Mouse (Mus musculus): ENCODE data around the gene Prok2. TPM values are rescaled to one million over a fixed set of nuclear protein-coding genes. Genes with fewer than 3 reads are reported as not detected.

Gene Prok2
- polyA plus RNA-seq, 1 experiment from 2014 or later: not detected

- Histone ChIP-seq H3K27ac (replicated peaks) (peak within 1 kb of the TSS; percentile 79), H3K27me3 (peaks cover 27% of the 10 kb centered on the region), H3K4me1 (peaks cover 58% of the 10 kb centered on the region), H3K4me3 (peak within 1 kb of the TSS; percentile 79), H3K36me3 (no peaks in the 10 kb centered on the region), H3K4me2 (replicated peaks) (peak within 1 kb of the TSS; percentile 91), H3K9ac (replicated peaks) (peak within 1 kb of the TSS; percentile 82), H3K9me3 (no peaks in the 10 kb centered on the region)
- peak; percentile 78 for ATAC-seq (ENCODE audit: low FRiP score, low read depth)
- WGBS: under 1% methylated on average over 67 of the region's 75 CpGs
Observed at GRCm38 (mm10) chr6:99666318-99667171, 59.6 kb downstream of the Prok2 start, which contains the start of the genes Eif4e3 and Gm20696. TSS of gene Eif4e3 (minus strand) at chr6:99666771. TSS of gene Gm20696 (minus strand) at chr6:99666797.

GRCm38 (mm10) chr6:99665457-99666317, 60.5 kb downstream of the Prok2 start:
- 36% methylated on average over 16 of the region's 16 CpGs for WGBS
- peaks cover 55% of the 10 kb centered on the region for H3K4me1 ChIP-seq
- no peak for ATAC-seq (ENCODE audit: low FRiP score, low read depth)
- peak overlapping the region; percentile 82 for H3K9ac ChIP-seq (replicated peaks)
- no peaks in the 10 kb centered on the region for H3K36me3 ChIP-seq
- peak overlapping the region; percentile 79 for H3K4me3 ChIP-seq
- H3K27ac ChIP-seq (replicated peaks): peak overlapping the region; percentile 79; the same call in 1 of the 2 replicates
- no peaks in the 10 kb centered on the region for H3K9me3 ChIP-seq
- H3K27me3 ChIP-seq: peaks cover 22% of the 10 kb centered on the region
- H3K4me2 ChIP-seq (replicated peaks): peak overlapping the region; percentile 91

GRCm38 (mm10) chr6:99663232-99663631, 63.0 kb downstream of the Prok2 start:
- no peak overlapping the region for H3K9ac ChIP-seq (replicated peaks)
- no peak overlapping the region for H3K4me3 ChIP-seq
- no peaks in the 10 kb centered on the region for H3K9me3 ChIP-seq
- no peaks in the 10 kb centered on the region for H3K36me3 ChIP-seq
- no peak overlapping the region for H3K27ac ChIP-seq (replicated peaks)
- peaks cover 13% of the 10 kb centered on the region for H3K27me3 ChIP-seq
- no peak for ATAC-seq (ENCODE audit: low FRiP score, low read depth)
- 77% methylated on average over 8 of the region's 8 CpGs for WGBS
- peaks cover 43% of the 10 kb centered on the region for H3K4me1 ChIP-seq
- H3K4me2 ChIP-seq (replicated peaks): no peak overlapping the region

Other genes starting within 250 kb of the Prok2 start
- 91.7 and 96.6 TPM in 2 replicates for gene Foxp1, start 203.7 kb downstream of the Prok2 start, polyA plus RNA-seq (2016; fragmentation: Nextera tagmentation; extraction: Ambion mirVana)
- gene Eif4e3, start 59.6 kb downstream of the Prok2 start, polyA plus RNA-seq (2016; fragmentation: Nextera tagmentation; extraction: Ambion mirVana): 12.5 and 13.0 TPM in 2 replicates
- 4.5 and 6.9 TPM in 2 replicates for gene Gm20696, start 59.6 kb downstream of the Prok2 start, polyA plus RNA-seq (2016; fragmentation: Nextera tagmentation; extraction: Ambion mirVana)
- gene Gpr27, start 33.7 kb downstream of the Prok2 start, polyA plus RNA-seq (2016; fragmentation: Nextera tagmentation; extraction: Ambion mirVana): 5.3 and 7.4 TPM in 2 replicates

Measured in midbrain, embryonic 12.5 days (tissue).